Mouse (Mus musculus) ES-Bruce4 (cell line): Measurements from ENCODE around the gene Csnk2a1.

Source experiments
- CTCF ChIP-seq: IDR thresholded peaks from one replicate; pipeline ENCODE4 v1.8.1; 2011; ENCODE audit warnings: low read depth, low read length
- POLR2A ChIP-seq: IDR thresholded peaks from one replicate; pipeline ENCODE4 v1.8.1; 2011; ENCODE audit warnings: low read length; ENCODE audit not compliant: insufficient read depth

GRCm38 (mm10) chr2:152189213-152189612 lies 37.4 kb upstream of the Csnk2a1 start:
- no peak for TF ChIP-seq CTCF
- no peak for TF ChIP-seq POLR2A
